Mouse (Mus musculus): ENCODE results near the gene Nr1h4. TPM values are rescaled to one million over a fixed set of nuclear protein-coding genes. Genes with fewer than 3 reads are reported as not detected.

Nr1h4 gene
- polyA plus RNA-seq, 1 experiment = 0.05 TPM

GRCm38 (mm10) chr10:89520381-89520780 lies 13.0 kb downstream of the Nr1h4 start:
- TF ChIP-seq CEBPB (IDR thresholded peaks at IDR 0.05; ENCODE audit: low read depth) (no peak), MYOG (IDR thresholded peaks at IDR 0.05; ENCODE audit: control insufficient read depth, extremely low read depth, insufficient read length) (no peak), MAX (IDR thresholded peaks at IDR 0.05) (no peak), USF1 (IDR thresholded peaks at IDR 0.05; ENCODE audit: low read depth) (no peak), FOSL1 (IDR thresholded peaks at IDR 0.05; ENCODE audit: insufficient read depth, low read length, poor library complexity, severe bottlenecking) (no peak), CTCF (IDR thresholded peaks at IDR 0.05; ENCODE audit: control insufficient read depth, insufficient read depth, insufficient read length) (no peak), MYOD1 (IDR thresholded peaks at IDR 0.05; ENCODE audit: control insufficient read depth, insufficient read length, low read depth) (no peak)
- Histone ChIP-seq H3K36me3 (ENCODE audit: control insufficient read depth, insufficient read depth) (no peaks in the 10 kb centered on the region), H3K79me2 (ENCODE audit: control insufficient read depth, insufficient read depth) (no peaks in the 10 kb centered on the region), H3ac (ENCODE audit: control insufficient read depth, insufficient read length, low read depth) (no peak overlapping the region), H3K27me3 (ENCODE audit: control insufficient read depth, insufficient read depth, insufficient read length) (no peaks in the 10 kb centered on the region), H3K79me3 (ENCODE audit: low read depth) (no peaks in the 10 kb centered on the region), H3K4me3 (ENCODE audit: insufficient read depth, poor library complexity, severe bottlenecking) (no peak overlapping the region)

GRCm38 (mm10) chr10:89519226-89519625 lies 14.2 kb downstream of the Nr1h4 start:
- no peak overlapping the region for H3K4me3 ChIP-seq (ENCODE audit: insufficient read depth, poor library complexity, severe bottlenecking)
- no peaks in the 10 kb centered on the region for H3K79me3 ChIP-seq (ENCODE audit: low read depth)
- TF ChIP-seq USF1 (IDR thresholded peaks at IDR 0.05; ENCODE audit: low read depth) = no peak
- no peak for TF ChIP-seq CEBPB (IDR thresholded peaks at IDR 0.05; ENCODE audit: low read depth)
- TF ChIP-seq FOSL1 (IDR thresholded peaks at IDR 0.05; ENCODE audit: insufficient read depth, low read length, poor library complexity, severe bottlenecking) = no peak
- no peak for TF ChIP-seq CTCF (IDR thresholded peaks at IDR 0.05; ENCODE audit: control insufficient read depth, insufficient read depth, insufficient read length)
- no peaks in the 10 kb centered on the region for H3K79me2 ChIP-seq (ENCODE audit: control insufficient read depth, insufficient read depth)
- no peaks in the 10 kb centered on the region for H3K36me3 ChIP-seq (ENCODE audit: control insufficient read depth, insufficient read depth)
- H3K27me3 ChIP-seq (ENCODE audit: control insufficient read depth, insufficient read depth, insufficient read length) = no peaks in the 10 kb centered on the region
- H3ac ChIP-seq (ENCODE audit: control insufficient read depth, insufficient read length, low read depth) = no peak overlapping the region

- Histone ChIP-seq H3K4me3 (ENCODE audit: insufficient read depth, poor library complexity, severe bottlenecking) (no peak overlapping the region), H3K79me2 (ENCODE audit: control insufficient read depth, insufficient read depth) (no peaks in the 10 kb centered on the region), H3K27me3 (ENCODE audit: control insufficient read depth, insufficient read depth, insufficient read length) (no peaks in the 10 kb centered on the region), H3K36me3 (ENCODE audit: control insufficient read depth, insufficient read depth) (no peaks in the 10 kb centered on the region), H3K79me3 (ENCODE audit: low read depth) (no peaks in the 10 kb centered on the region), H3ac (ENCODE audit: control insufficient read depth, insufficient read length, low read depth) (no peak overlapping the region)
- TF ChIP-seq USF1 (IDR thresholded peaks at IDR 0.05; ENCODE audit: low read depth) (no peak), MYOG (IDR thresholded peaks at IDR 0.05; ENCODE audit: control insufficient read depth, extremely low read depth, insufficient read length) (no peak), CEBPB (IDR thresholded peaks at IDR 0.05; ENCODE audit: low read depth) (no peak)
These were observed 15.0 kb downstream of the Nr1h4 start for GRCm38 (mm10) chr10:89518365-89518764.

GRCm38 (mm10) chr10:89515813-89516212 lies 17.6 kb downstream of the Nr1h4 start:
- Histone ChIP-seq H3K36me3 (ENCODE audit: control insufficient read depth, insufficient read depth) (no peaks in the 10 kb centered on the region), H3K27me3 (ENCODE audit: control insufficient read depth, insufficient read depth, insufficient read length) (no peaks in the 10 kb centered on the region), H3K79me3 (ENCODE audit: low read depth) (no peaks in the 10 kb centered on the region), H3K79me2 (ENCODE audit: control insufficient read depth, insufficient read depth) (no peaks in the 10 kb centered on the region), H3K4me3 (ENCODE audit: insufficient read depth, poor library complexity, severe bottlenecking) (no peak overlapping the region), H3ac (ENCODE audit: control insufficient read depth, insufficient read length, low read depth) (no peak overlapping the region)
- TF ChIP-seq CEBPB (IDR thresholded peaks at IDR 0.05; ENCODE audit: low read depth) (no peak), MYOD1 (IDR thresholded peaks at IDR 0.05; ENCODE audit: control insufficient read depth, insufficient read length, low read depth) (no peak), CTCF (IDR thresholded peaks at IDR 0.05; ENCODE audit: control insufficient read depth, insufficient read depth, insufficient read length) (no peak), MYOG (IDR thresholded peaks at IDR 0.05; ENCODE audit: control insufficient read depth, extremely low read depth, insufficient read length) (no peak), MAX (IDR thresholded peaks at IDR 0.05) (no peak), USF1 (IDR thresholded peaks at IDR 0.05; ENCODE audit: low read depth) (no peak), FOSL1 (IDR thresholded peaks at IDR 0.05; ENCODE audit: insufficient read depth, low read length, poor library complexity, severe bottlenecking) (no peak)

GRCm38 (mm10) chr10:89512562-89512961 lies 20.8 kb downstream of the Nr1h4 start:
- no peaks in the 10 kb centered on the region for H3K36me3 ChIP-seq (ENCODE audit: control insufficient read depth, insufficient read depth)
- H3K4me3 ChIP-seq (ENCODE audit: insufficient read depth, poor library complexity, severe bottlenecking) = no peak overlapping the region
- no peak overlapping the region for H3ac ChIP-seq (ENCODE audit: control insufficient read depth, insufficient read length, low read depth)
- TF ChIP-seq MAX (IDR thresholded peaks at IDR 0.05) (no peak), FOSL1 (IDR thresholded peaks at IDR 0.05; ENCODE audit: insufficient read depth, low read length, poor library complexity, severe bottlenecking) (no peak), CEBPB (IDR thresholded peaks at IDR 0.05; ENCODE audit: low read depth) (no peak), MYOD1 (IDR thresholded peaks at IDR 0.05; ENCODE audit: control insufficient read depth, insufficient read length, low read depth) (no peak), MYOG (IDR thresholded peaks at IDR 0.05; ENCODE audit: control insufficient read depth, extremely low read depth, insufficient read length) (no peak)
- no peaks in the 10 kb centered on the region for H3K79me3 ChIP-seq (ENCODE audit: low read depth)
- no peaks in the 10 kb centered on the region for H3K27me3 ChIP-seq (ENCODE audit: control insufficient read depth, insufficient read depth, insufficient read length)
- no peaks in the 10 kb centered on the region for H3K79me2 ChIP-seq (ENCODE audit: control insufficient read depth, insufficient read depth)

GRCm38 (mm10) chr10:89510547-89510946 lies 22.8 kb downstream of the Nr1h4 start:
- H3K4me3 ChIP-seq (ENCODE audit: insufficient read depth, poor library complexity, severe bottlenecking) = no peak overlapping the region
- no peaks in the 10 kb centered on the region for H3K79me2 ChIP-seq (ENCODE audit: control insufficient read depth, insufficient read depth)
- H3K27me3 ChIP-seq (ENCODE audit: control insufficient read depth, insufficient read depth, insufficient read length) = no peaks in the 10 kb centered on the region
- no peak overlapping the region for H3ac ChIP-seq (ENCODE audit: control insufficient read depth, insufficient read length, low read depth)
- TF ChIP-seq MAX (IDR thresholded peaks at IDR 0.05) (no peak), USF1 (IDR thresholded peaks at IDR 0.05; ENCODE audit: low read depth) (no peak), MYOG (IDR thresholded peaks at IDR 0.05; ENCODE audit: control insufficient read depth, extremely low read depth, insufficient read length) (no peak), MYOD1 (IDR thresholded peaks at IDR 0.05; ENCODE audit: control insufficient read depth, insufficient read length, low read depth) (no peak), CTCF (IDR thresholded peaks at IDR 0.05; ENCODE audit: control insufficient read depth, insufficient read depth, insufficient read length) (no peak), CEBPB (IDR thresholded peaks at IDR 0.05; ENCODE audit: low read depth) (no peak), FOSL1 (IDR thresholded peaks at IDR 0.05; ENCODE audit: insufficient read depth, low read length, poor library complexity, severe bottlenecking) (no peak)
- no peaks in the 10 kb centered on the region for H3K79me3 ChIP-seq (ENCODE audit: low read depth)
- no peaks in the 10 kb centered on the region for H3K36me3 ChIP-seq (ENCODE audit: control insufficient read depth, insufficient read depth)

All from C2C12 (cell line).